Mouse (Mus musculus) erythroblast, embryonic 14.5 days (primary cell): ENCODE measurements around the gene Gadd45g.

Experiments used
- GATA1 ChIP-seq: IDR thresholded peaks from 2 replicates; pipeline ENCODE4 v1.6.1; 2012; ENCODE audit warnings: low read length, inconsistent platforms, mixed read lengths
- TAL1 ChIP-seq: IDR thresholded peaks from 3 replicates; pipeline ENCODE4 v1.6.1; 2012; ENCODE audit warnings: low read length, inconsistent platforms, mixed read lengths

DNA sequence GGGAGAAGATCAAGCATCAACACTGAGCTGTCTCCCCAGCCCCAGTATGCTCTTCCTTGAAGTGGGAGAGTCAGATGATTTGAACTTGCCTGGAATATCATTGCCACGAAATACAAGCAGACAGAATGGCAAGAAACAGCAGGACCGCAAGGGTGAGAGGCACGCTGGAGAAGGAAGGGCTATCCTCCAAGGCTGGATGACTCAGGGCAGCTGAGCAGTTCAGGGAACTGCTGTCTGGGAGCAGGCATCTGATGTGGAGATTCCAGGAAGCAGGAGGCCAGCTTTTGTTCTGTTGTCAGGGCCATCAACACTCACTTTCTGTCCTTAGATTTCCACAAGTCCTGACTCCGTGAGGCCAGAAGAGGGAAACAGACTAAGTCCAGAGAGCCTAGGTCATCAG, 12.0 kb downstream of the Gadd45g start:
- TF ChIP-seq TAL1 = no peak
- TF ChIP-seq GATA1 = no peak
